Mouse (Mus musculus) MEL (cell line): ENCODE results near the gene Trpv4. TPM values are rescaled to one million over a fixed set of nuclear protein-coding genes. Genes with fewer than 3 reads are reported as not detected.

ENCODE experiments used
- DNase-seq: peaks from one replicate; pipeline ENCODE4 v3.0.0; 2011; ENCODE audit warnings: low read depth, low spot score
- H3K27ac ChIP-seq: 2 replicates; pipeline ENCODE4 v1.5.1; 2012; ENCODE audit warnings: low read depth, mild to moderate bottlenecking, control low read depth, low read length, moderate library complexity; ENCODE audit not compliant: control insufficient read depth
- H3K27me3 ChIP-seq, 2 experiments: fragments of 150-350 bp in 1 of 2; sonication (generic) in 1 of 2; 2 replicates each; pipeline ENCODE4 v1.6.1; 2012; ENCODE audit warnings: low read length in 2 of 2, mild to moderate bottlenecking in 2 of 2, improper control_type of control experiment in 1 of 2, moderate library complexity in 1 of 2; ENCODE audit not compliant: insufficient read depth in 2 of 2, control insufficient read depth in 1 of 2
- H3K36me3 ChIP-seq, 2 experiments: 2 replicates each; pipeline ENCODE4 v1.6.1; 2012 to 2014; ENCODE audit warnings: low read length in 2 of 2, improper control_type of control experiment in 1 of 2, inconsistent platforms in 1 of 2, mild to moderate bottlenecking in 1 of 2; ENCODE audit not compliant: insufficient read depth in 2 of 2, control insufficient read depth in 1 of 2
- H3K4me1 ChIP-seq, 2 experiments: fragments of 150-350 bp in 1 of 2; sonication (generic) in 1 of 2; 2 replicates each; pipeline ENCODE4 v1.6.1; 2012; ENCODE audit warnings: low read length in 2 of 2, improper control_type of control experiment in 1 of 2, mild to moderate bottlenecking in 1 of 2; ENCODE audit not compliant: insufficient read depth in 2 of 2, control insufficient read depth in 1 of 2
- H3K4me3 ChIP-seq, 2 experiments: fragments of 150-350 bp in 1 of 2; sonication (generic) in 1 of 2; 2 replicates each; pipeline ENCODE4 v1.5.1; 2012; ENCODE audit warnings: low read depth in 2 of 2, low read length in 2 of 2, mild to moderate bottlenecking in 2 of 2, moderate library complexity in 2 of 2, control low read depth in 1 of 2, improper control_type of control experiment in 1 of 2; ENCODE audit not compliant: control insufficient read depth in 1 of 2, insufficient read depth in 1 of 2
- H3K79me2 ChIP-seq: 2 replicates; pipeline ENCODE4 v1.6.1; 2012; ENCODE audit warnings: mild to moderate bottlenecking, low read length, moderate library complexity; ENCODE audit not compliant: control insufficient read depth, poor library complexity, insufficient read depth
- H3K9ac ChIP-seq: 2 replicates; pipeline ENCODE4 v1.6.1; 2012; ENCODE audit warnings: low read depth, mild to moderate bottlenecking, control low read depth, low read length, moderate library complexity; ENCODE audit not compliant: control insufficient read depth, poor library complexity, severe bottlenecking
- H3K9me3 ChIP-seq: fragments of 150-350 bp; sonication (generic); replicated peaks from 2 replicates; pipeline ENCODE4 v1.6.1; 2012; ENCODE audit warnings: mild to moderate bottlenecking, low read length, improper control_type of control experiment, moderate library complexity; ENCODE audit not compliant: insufficient read depth
- CTCF ChIP-seq, 3 experiments: IDR thresholded peaks in 2 of 3; conservative IDR thresholded peaks in 1 of 3; 2 replicates each; pipeline ENCODE4 v1.5.1; 2011 to 2012; ENCODE audit warnings: low read length in 3 of 3, low read depth in 2 of 3, mild to moderate bottlenecking in 2 of 3, improper control_type of control experiment in 1 of 3, inconsistent platforms in 1 of 3, mixed read lengths in 1 of 3, moderate library complexity in 1 of 3; ENCODE audit not compliant: control insufficient read depth in 1 of 3, insufficient read depth in 1 of 3, poor library complexity in 1 of 3, severe bottlenecking in 1 of 3
- ELF1 ChIP-seq: IDR thresholded peaks from 2 replicates; pipeline ENCODE4 v1.6.1; 2014; ENCODE audit warnings: low read depth, mild to moderate bottlenecking, inconsistent platforms, low read length, improper control_type of control experiment, moderate library complexity
- EP300 ChIP-seq, 2 experiments: IDR thresholded peaks; 2 replicates each; pipeline ENCODE4 v1.6.1; 2011; ENCODE audit warnings: improper control_type of control experiment in 2 of 2, low read length in 2 of 2, low read depth in 1 of 2, mild to moderate bottlenecking in 1 of 2
- ETS1 ChIP-seq: IDR thresholded peaks from 2 replicates; pipeline ENCODE4 v1.6.1; 2012; ENCODE audit warnings: low read depth, mild to moderate bottlenecking, inconsistent platforms, low read length, improper control_type of control experiment, moderate library complexity
- GABPA ChIP-seq: IDR thresholded peaks from 2 replicates; pipeline ENCODE4 v1.6.1; 2012; ENCODE audit warnings: low read depth, mild to moderate bottlenecking, inconsistent platforms, low read length, improper control_type of control experiment, moderate library complexity
- GATA1 ChIP-seq: IDR thresholded peaks from 2 replicates; pipeline ENCODE4 v1.6.1; 2011; ENCODE audit warnings: low read depth, low read length, improper control_type of control experiment
- HCFC1 ChIP-seq: IDR thresholded peaks from 2 replicates; pipeline ENCODE4 v1.6.1; 2012; ENCODE audit warnings: low read depth, mild to moderate bottlenecking, inconsistent platforms, low read length, improper control_type of control experiment, moderate library complexity
- MAFK ChIP-seq: IDR thresholded peaks from 2 replicates; pipeline ENCODE4 v1.6.1; 2011; ENCODE audit warnings: low read depth, mild to moderate bottlenecking, low read length, improper control_type of control experiment, borderline replicate concordance
- MYB ChIP-seq: IDR thresholded peaks from 2 replicates; pipeline ENCODE4 v1.6.1; 2011; ENCODE audit warnings: mild to moderate bottlenecking, low read depth, low read length, improper control_type of control experiment
- NELFE ChIP-seq: IDR thresholded peaks from 2 replicates; pipeline ENCODE4 v1.6.1; 2011; ENCODE audit warnings: low read depth, low read length, improper control_type of control experiment
- NRF1 ChIP-seq: IDR thresholded peaks from 2 replicates; pipeline ENCODE4 v1.6.1; 2014; ENCODE audit warnings: low read depth, mild to moderate bottlenecking, inconsistent platforms, low read length, improper control_type of control experiment, moderate library complexity; ENCODE audit not compliant: poor library complexity, insufficient read depth, severe bottlenecking
- POLR2A ChIP-seq, 2 experiments: IDR thresholded peaks; 2 replicates each; pipeline ENCODE4 v1.6.1; 2011 to 2012; ENCODE audit warnings: low read length in 2 of 2, mild to moderate bottlenecking in 2 of 2, control low read depth in 1 of 2, improper control_type of control experiment in 1 of 2, low read depth in 1 of 2, moderate library complexity in 1 of 2; ENCODE audit not compliant: control insufficient read depth in 1 of 2, insufficient read depth in 1 of 2, poor library complexity in 1 of 2
- POLR2AphosphoS2 ChIP-seq: IDR thresholded peaks from 2 replicates; pipeline ENCODE4 v1.6.1; 2011; ENCODE audit warnings: low read length, improper control_type of control experiment
- POLR2AphosphoS5 ChIP-seq: IDR thresholded peaks from 2 replicates; pipeline ENCODE4 v1.6.1; 2012; ENCODE audit warnings: low read depth, borderline replicate concordance, mild to moderate bottlenecking, inconsistent platforms, low read length, moderate library complexity, mixed read lengths
- RAD21 ChIP-seq: IDR thresholded peaks from 2 replicates; pipeline ENCODE4 v1.6.1; 2011; ENCODE audit warnings: mild to moderate bottlenecking, low read depth, low read length, improper control_type of control experiment
- SIN3A ChIP-seq: IDR thresholded peaks from 2 replicates; pipeline ENCODE4 v1.6.1; 2012; ENCODE audit warnings: low read length, improper control_type of control experiment, inconsistent platforms
- SMC3 ChIP-seq: IDR thresholded peaks from 2 replicates; pipeline ENCODE4 v1.6.1; 2011; ENCODE audit warnings: low read depth, low read length, improper control_type of control experiment
- TCF12 ChIP-seq: IDR thresholded peaks from 2 replicates; pipeline ENCODE4 v1.6.1; 2014; ENCODE audit warnings: low read depth, mild to moderate bottlenecking, inconsistent platforms, low read length, improper control_type of control experiment, moderate library complexity
- USF1 ChIP-seq: IDR thresholded peaks from 2 replicates; pipeline ENCODE4 v1.6.1; 2014; ENCODE audit warnings: low read depth, mild to moderate bottlenecking, inconsistent platforms, low read length, improper control_type of control experiment, moderate library complexity
- ZC3H11A ChIP-seq: IDR thresholded peaks from 2 replicates; pipeline ENCODE4 v1.6.1; 2012; ENCODE audit warnings: low read depth, mild to moderate bottlenecking, inconsistent platforms, low read length, improper control_type of control experiment
- ZMIZ1 ChIP-seq: IDR thresholded peaks from 2 replicates; pipeline ENCODE4 v1.6.1; 2012; ENCODE audit warnings: low read depth, mild to moderate bottlenecking, inconsistent platforms, low read length, improper control_type of control experiment, moderate library complexity
- ZNF384 ChIP-seq: IDR thresholded peaks from 2 replicates; pipeline ENCODE4 v1.6.1; 2012; ENCODE audit warnings: low read depth, mild to moderate bottlenecking, inconsistent platforms, low read length, improper control_type of control experiment
- polyA plus RNA-seq, 2 experiments: library from polyadenylated mRNA; stranded (reverse) in 1 of 2; unstranded in 1 of 2; fragments of >175 nt in 1 of 2; fragments of >200 nt in 1 of 2; gene quantifications; 2 replicates each; pipeline versions ENCODE4 v1.2.1 to v1.2.4; 2012; ENCODE audit warnings: low replicate concordance in 2 of 2, low read depth in 1 of 2; ENCODE audit not compliant: insufficient read length in 2 of 2, insufficient read depth in 1 of 2, missing spikeins in 1 of 2
- total RNA-seq: library from RNA; depleted of rRNA; stranded (reverse); fragments of 300-350 nt; gene quantifications from 2 replicates; pipeline ENCODE4 v1.2.3, GENCODE M21; 2012

Trpv4 gene
- total and polyA plus RNA-seq, 3 experiments: 0.29 TPM; not detected in 2

DNA sequence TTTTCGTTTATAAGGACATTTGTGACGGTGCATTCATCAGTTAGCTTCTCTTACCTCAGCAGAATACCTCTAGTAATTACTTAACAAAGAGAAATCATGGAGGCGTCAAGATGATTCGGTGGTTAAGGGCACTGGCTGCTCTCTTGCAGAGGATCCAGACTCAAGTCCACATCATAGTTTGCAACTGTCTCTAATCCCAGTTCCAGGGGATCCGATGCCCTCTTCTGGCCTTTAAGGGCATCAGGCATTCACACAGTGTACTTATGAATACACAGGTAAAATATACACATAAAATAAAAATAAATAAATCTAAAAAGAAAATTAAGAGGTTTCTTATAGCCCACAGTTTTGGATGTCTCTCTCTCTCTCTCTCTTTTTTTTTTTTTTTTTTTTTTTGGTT, 37.6 kb upstream of the Trpv4 start:
- Histone ChIP-seq H3K79me2 (no peaks in the 10 kb centered on the region; the same call in 1 of the 2 replicates), H3K9me3 (no peaks in the 10 kb centered on the region), H3K4me3 (no peak overlapping the region), H3K36me3 (peaks cover 0 to 10% of the 10 kb centered on the region in 2 experiments; a peak in 2 of 4 replicates), H3K4me1 (peaks cover 0 to 17% of the 10 kb centered on the region in 2 experiments; a peak in 1 of 4 replicates), H3K27me3 (peaks cover 0 to 2% of the 10 kb centered on the region in 2 experiments; a peak in 1 of 4 replicates), H3K9ac (no peak overlapping the region), H3K27ac (no peak overlapping the region)
- peak; percentile 60 for DNase-seq
- TF ChIP-seq POLR2A (IDR thresholded peaks at IDR 0.05; ENCODE audit: control insufficient read depth in 1 of 2, insufficient read depth in 1 of 2, low read depth in 1 of 2, low read length in 2 of 2, poor library complexity in 1 of 2): no peak
- no peak for TF ChIP-seq TCF12
- peak; percentile 29; the same call in 1 of the 2 replicates for TF ChIP-seq ZC3H11A
- TF ChIP-seq MAFK: no peak
- TF ChIP-seq MYB: no peak
- no peak for TF ChIP-seq NELFE
- no peak for TF ChIP-seq EP300 (IDR thresholded peaks at IDR 0.05; ENCODE audit: low read depth in 1 of 2, low read length in 2 of 2)
- 0 out of 2 replicates have a peak, but pooled peaks have one; percentile 30 for TF ChIP-seq ZNF384
- TF ChIP-seq SMC3: peak; percentile 46
- TF ChIP-seq ZMIZ1: no peak
- peak; percentile 16 to 54 (median 20); a peak in 3 of 6 replicates for TF ChIP-seq CTCF (IDR thresholded peaks at IDR 0.05 in 2 of 3, conservative IDR thresholded peaks at IDR 0.05 in 1 of 3; ENCODE audit: control insufficient read depth in 1 of 3, insufficient read depth in 1 of 3, low read depth in 2 of 3, low read length in 3 of 3, poor library complexity in 1 of 3, severe bottlenecking in 1 of 3)
- TF ChIP-seq HCFC1: no peak
- TF ChIP-seq POLR2AphosphoS2: no peak
- no peak for TF ChIP-seq GABPA
- no peak for TF ChIP-seq ELF1
- TF ChIP-seq SIN3A: no peak
- TF ChIP-seq POLR2AphosphoS5: no peak
- no peak for TF ChIP-seq ETS1
- TF ChIP-seq USF1: no peak
- no peak for TF ChIP-seq GATA1
- TF ChIP-seq RAD21: peak; percentile 34
- no peak for TF ChIP-seq NRF1
- TF ChIP-seq, all 39 proteins: peak for 5
